Mouse (Mus musculus): ENCODE results near the gene Fbp2.

Gene Fbp2

GRCm38 (mm10) chr13:62857941-62858915 lies at the start of gene Fbp2:
TSS of gene Fbp2 (minus strand) at chr13:62858422.
- DNase-seq: no peak

GRCm38 (mm10) chr13:62907527-62908162 lies 49.4 kb upstream of the Fbp2 start:
- peak; percentile 44 for DNase-seq

GRCm38 (mm10) chr13:62901139-62901538 lies 42.9 kb upstream of the Fbp2 start:
- no peak for DNase-seq

GRCm38 (mm10) chr13:62897927-62898646 lies 39.9 kb upstream of the Fbp2 start:
- no peak for DNase-seq

- no peak for DNase-seq
Observed at GRCm38 (mm10) chr13:62893044-62893842, 35.0 kb upstream of the Fbp2 start.

GRCm38 (mm10) chr13:62889311-62889710 lies 31.1 kb upstream of the Fbp2 start:
- no peak for DNase-seq

- DNase-seq: no peak
Observed at GRCm38 (mm10) chr13:62887712-62888441, 29.7 kb upstream of the Fbp2 start, which contains the start of gene Fbp1. TSS of gene Fbp1 (minus strand) at chr13:62888282.

- no peak for DNase-seq
Observed at GRCm38 (mm10) chr13:62884536-62884935, 26.3 kb upstream of the Fbp2 start.

GRCm38 (mm10) chr13:62883925-62884324 lies 25.7 kb upstream of the Fbp2 start:
- DNase-seq: no peak

- DNase-seq: no peak
Observed at GRCm38 (mm10) chr13:62883436-62883835, 25.2 kb upstream of the Fbp2 start.

GRCm38 (mm10) chr13:62882856-62883255 lies 24.6 kb upstream of the Fbp2 start:
- DNase-seq: no peak

- no peak for DNase-seq
Observed at GRCm38 (mm10) chr13:62881336-62881735, 23.1 kb upstream of the Fbp2 start.

- no peak for DNase-seq
Observed at GRCm38 (mm10) chr13:62879831-62880615, 21.8 kb upstream of the Fbp2 start.

GRCm38 (mm10) chr13:62879411-62879810 lies 21.2 kb upstream of the Fbp2 start:
- no peak for DNase-seq

- no peak for DNase-seq
Observed at GRCm38 (mm10) chr13:62877247-62877646, 19.0 kb upstream of the Fbp2 start.

- DNase-seq: no peak
Observed at GRCm38 (mm10) chr13:62876111-62876510, 17.9 kb upstream of the Fbp2 start.

GRCm38 (mm10) chr13:62872252-62872651 lies 14.0 kb upstream of the Fbp2 start:
- no peak for DNase-seq

- no peak for DNase-seq
Observed at GRCm38 (mm10) chr13:62870605-62871004, 12.4 kb upstream of the Fbp2 start.

- no peak for DNase-seq
Observed at GRCm38 (mm10) chr13:62866817-62867216, 8.6 kb upstream of the Fbp2 start.

GRCm38 (mm10) chr13:62865651-62866315 lies 7.6 kb upstream of the Fbp2 start:
- no peak for DNase-seq

All from right cerebral cortex, postnatal 25 days (tissue).